Mouse (Mus musculus): ENCODE data around the gene Elovl6. TPM values are rescaled to one million over a fixed set of nuclear protein-coding genes. Genes with fewer than 3 reads are reported as not detected.

Elovl6 gene
- polyA plus RNA-seq, 1 experiment from 2014 or later, result 6.4 TPM

- Histone ChIP-seq H3K9ac (no peak overlapping the region), H3K4me1 (replicated peaks) (no peaks in the 10 kb centered on the region), H3K9me3 (replicated peaks) (no peaks in the 10 kb centered on the region), H3K4me3 (no peak overlapping the region), H3K4me2 (no peak overlapping the region), H3K27ac (no peak overlapping the region), H3K36me3 (no peaks in the 10 kb centered on the region), H3K27me3 (no peaks in the 10 kb centered on the region)
- ATAC-seq (replicated peaks; ENCODE audit: insufficient number of reproducible peaks, insufficient read depth, low FRiP score, low read depth), result no peak
- WGBS, result 53% methylated on average over 4 of the region's 4 CpGs
These were observed 149.7 kb downstream of the Elovl6 start for GRCm38 (mm10) chr3:129681841-129682240.

- Histone ChIP-seq H3K9ac (no peak overlapping the region), H3K4me3 (no peak overlapping the region), H3K4me2 (no peak overlapping the region), H3K27me3 (no peaks in the 10 kb centered on the region), H3K9me3 (replicated peaks) (no peaks in the 10 kb centered on the region), H3K4me1 (replicated peaks) (no peaks in the 10 kb centered on the region), H3K27ac (no peak overlapping the region), H3K36me3 (no peaks in the 10 kb centered on the region)
- 59% methylated on average over 10 of the region's 10 CpGs for WGBS
- no peak for ATAC-seq (replicated peaks; ENCODE audit: insufficient number of reproducible peaks, insufficient read depth, low FRiP score, low read depth)
These were observed 150.2 kb downstream of the Elovl6 start for GRCm38 (mm10) chr3:129682389-129682788.

GRCm38 (mm10) chr3:129683060-129683679 is 151.0 kb downstream of the Elovl6 start:
- Histone ChIP-seq H3K4me3 (no peak overlapping the region), H3K9me3 (replicated peaks) (no peaks in the 10 kb centered on the region), H3K36me3 (no peaks in the 10 kb centered on the region), H3K4me1 (replicated peaks) (no peaks in the 10 kb centered on the region), H3K4me2 (no peak overlapping the region), H3K9ac (no peak overlapping the region), H3K27me3 (no peaks in the 10 kb centered on the region), H3K27ac (no peak overlapping the region)
- ATAC-seq (replicated peaks; ENCODE audit: insufficient number of reproducible peaks, insufficient read depth, low FRiP score, low read depth), result no peak
- 78% methylated on average over 10 of the region's 10 CpGs for WGBS

GRCm38 (mm10) chr3:129686196-129686595 is 154.0 kb downstream of the Elovl6 start:
- no peak overlapping the region for H3K4me3 ChIP-seq
- no peaks in the 10 kb centered on the region for H3K4me1 ChIP-seq (replicated peaks)
- no peak for ATAC-seq (replicated peaks; ENCODE audit: insufficient number of reproducible peaks, insufficient read depth, low FRiP score, low read depth)
- H3K4me2 ChIP-seq, result no peak overlapping the region
- no peak overlapping the region for H3K27ac ChIP-seq
- no peak overlapping the region for H3K9ac ChIP-seq
- H3K27me3 ChIP-seq, result no peaks in the 10 kb centered on the region
- H3K36me3 ChIP-seq, result no peaks in the 10 kb centered on the region
- 81% methylated on average over 12 of the region's 12 CpGs for WGBS
- no peaks in the 10 kb centered on the region for H3K9me3 ChIP-seq (replicated peaks)

DNA sequence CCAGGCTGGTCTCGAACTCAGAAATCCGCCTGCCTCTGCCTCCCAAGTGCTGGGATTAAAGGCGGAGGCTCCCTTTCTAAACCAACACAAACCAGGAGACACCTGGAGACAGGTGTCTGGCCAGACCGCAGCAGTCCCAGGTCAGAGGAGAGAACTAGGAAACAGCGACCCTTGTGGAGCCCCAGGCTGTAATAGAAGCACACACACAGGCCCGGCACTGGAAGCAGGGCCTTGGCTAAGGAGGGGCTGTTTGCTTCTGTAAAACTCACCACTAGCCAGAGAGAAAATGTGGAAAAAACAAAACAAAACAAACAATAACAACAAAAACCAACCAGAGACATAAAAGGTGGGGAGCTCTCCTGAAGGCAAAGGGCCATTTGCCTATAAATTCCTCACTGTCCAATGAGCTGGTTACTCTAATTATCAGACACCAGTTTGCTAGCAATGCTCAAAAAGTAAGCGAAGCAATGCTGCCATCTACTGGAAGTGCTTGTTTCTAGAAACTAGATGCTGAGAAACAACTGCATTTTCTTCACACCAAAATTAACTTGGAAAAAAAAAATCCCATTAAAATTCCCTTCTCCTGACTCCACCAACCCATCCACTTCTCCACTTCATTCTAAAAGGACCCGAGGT is 154.7 kb downstream of the Elovl6 start:
- H3K36me3 ChIP-seq, result no peaks in the 10 kb centered on the region
- no peak for ATAC-seq (replicated peaks; ENCODE audit: insufficient number of reproducible peaks, insufficient read depth, low FRiP score, low read depth)
- no peak overlapping the region for H3K27ac ChIP-seq
- H3K9ac ChIP-seq, result no peak overlapping the region
- no peaks in the 10 kb centered on the region for H3K4me1 ChIP-seq (replicated peaks)
- no peaks in the 10 kb centered on the region for H3K27me3 ChIP-seq
- H3K4me2 ChIP-seq, result no peak overlapping the region
- no peak overlapping the region for H3K4me3 ChIP-seq
- WGBS, result 61% methylated on average over 8 of the region's 8 CpGs
- no peaks in the 10 kb centered on the region for H3K9me3 ChIP-seq (replicated peaks)

- H3K27ac ChIP-seq, result no peak overlapping the region
- no peaks in the 10 kb centered on the region for H3K27me3 ChIP-seq
- WGBS, result 67% methylated on average over 5 of the region's 5 CpGs
- no peak for ATAC-seq (replicated peaks; ENCODE audit: insufficient number of reproducible peaks, insufficient read depth, low FRiP score, low read depth)
- no peak overlapping the region for H3K9ac ChIP-seq
- H3K36me3 ChIP-seq, result no peaks in the 10 kb centered on the region
- no peaks in the 10 kb centered on the region for H3K9me3 ChIP-seq (replicated peaks)
- H3K4me1 ChIP-seq (replicated peaks), result no peaks in the 10 kb centered on the region
- H3K4me3 ChIP-seq, result no peak overlapping the region
- no peak overlapping the region for H3K4me2 ChIP-seq
These were observed 155.3 kb downstream of the Elovl6 start for GRCm38 (mm10) chr3:129687429-129687828.

Small RNA genes within 50 kb of the gene (microRNA-seq; reads per million reads assigned to microRNA genes)
- gene Gm24515, result not detected

Other genes with a start within 250 kb of the Elovl6 start
- 14.1 and 14.2 TPM in 2 replicates for gene Enpep, start 199.6 kb upstream of the Elovl6 start, polyA plus RNA-seq (2015; fragmentation: Nextera tagmentation; extraction: Ambion mirVana)
- gene Egf, start 223.0 kb downstream of the Elovl6 start, polyA plus RNA-seq (2015; fragmentation: Nextera tagmentation; extraction: Ambion mirVana), result 2.3 TPM in 2 replicates

All from heart, embryonic 15.5 days (tissue).